22 mouse cellular contexts compared by ENCODE assay signal in genomic region chr12:31369656-31370055, GRCm38 (mm10). TPM values are rescaled to one million over a fixed set of nuclear protein-coding genes. Genes with fewer than 3 reads are reported as not detected.
DNase-seq lines count a peak whose midpoint lies in the region; ATAC-seq and TF ChIP-seq lines count a peak whose summit lies in the region.
"Had no signal": no experiment of that assay in that cellular context is flagged by ENCODE, and none has a peak within 500 bp of the region (broad histone marks: within the 10 kb centered on the region; RNA-seq: fewer than 3 reads in every experiment).

No protein-coding gene starts in this region.

- H3K27ac ChIP-seq in heart, embryonic 14.5 days (replicated peaks in 1 of 2; ENCODE audit: control insufficient read depth in 1 of 2, insufficient read depth in 1 of 2, low read depth in 2 of 2, low read length in 2 of 2): peak overlapping the region; percentile 41 to 63
- no peak overlapping the region for H3K27ac ChIP-seq in midbrain, postnatal 0 days (ENCODE audit: low read depth, low read length)
- H3K27ac ChIP-seq in midbrain, embryonic 15.5 days: no peak overlapping the region
- H3K27ac ChIP-seq in heart, embryonic 15.5 days: peak overlapping the region; percentile 54; the same call in 1 of the 2 replicates
- H3K27ac ChIP-seq in hindbrain, embryonic 14.5 days: no peak overlapping the region
- H3K27ac ChIP-seq: embryonic facial prominence, embryonic 13.5 days; forebrain, embryonic 15.5 days; hindbrain, embryonic 10.5 days; limb, embryonic 15.5 days; midbrain, embryonic 13.5 days had no signal

- H3K9ac ChIP-seq in heart, embryonic 14.5 days (ENCODE audit: low read length): no peak overlapping the region
- no peak overlapping the region for H3K9ac ChIP-seq in midbrain, postnatal 0 days (replicated peaks; ENCODE audit: low read length, poor library complexity, severe bottlenecking)
- H3K9ac ChIP-seq in midbrain, embryonic 15.5 days: no peak overlapping the region
- no peak overlapping the region for H3K9ac ChIP-seq in heart, embryonic 15.5 days
- no peak overlapping the region for H3K9ac ChIP-seq in hindbrain, embryonic 14.5 days
- H3K9ac ChIP-seq: embryonic facial prominence, embryonic 13.5 days; forebrain, embryonic 15.5 days; limb, embryonic 15.5 days; midbrain, embryonic 13.5 days had no signal

- no peaks in the 10 kb centered on the region for H3K27me3 ChIP-seq in heart, embryonic 14.5 days (ENCODE audit: control insufficient read depth, insufficient read depth, low read length)
- no peaks in the 10 kb centered on the region for H3K27me3 ChIP-seq in midbrain, postnatal 0 days (ENCODE audit: insufficient read depth, low read length)
- no peaks in the 10 kb centered on the region for H3K27me3 ChIP-seq in midbrain, embryonic 15.5 days (replicated peaks)
- no peaks in the 10 kb centered on the region for H3K27me3 ChIP-seq in heart, embryonic 15.5 days
- no peaks in the 10 kb centered on the region for H3K27me3 ChIP-seq in hindbrain, embryonic 14.5 days (ENCODE audit: control insufficient read depth, insufficient read depth, low read length)
- H3K27me3 ChIP-seq: embryonic facial prominence, embryonic 13.5 days; forebrain, embryonic 15.5 days; limb, embryonic 15.5 days; midbrain, embryonic 13.5 days had no signal

- H3K4me1 ChIP-seq in heart, embryonic 14.5 days (ENCODE audit: control insufficient read depth in 2 of 2, insufficient read depth in 2 of 2, low read length in 2 of 2): peaks cover 19 to 34% of the 10 kb centered on the region in 2 experiments
- H3K4me1 ChIP-seq in midbrain, postnatal 0 days (ENCODE audit: insufficient read depth, low read length): no peaks in the 10 kb centered on the region
- peaks cover under 1% of the 10 kb centered on the region; the same call in 1 of the 2 replicates for H3K4me1 ChIP-seq in midbrain, embryonic 15.5 days
- peaks cover 24% of the 10 kb centered on the region for H3K4me1 ChIP-seq in heart, embryonic 15.5 days (replicated peaks)
- no peaks in the 10 kb centered on the region for H3K4me1 ChIP-seq in hindbrain, embryonic 14.5 days (replicated peaks; ENCODE audit: control insufficient read depth, insufficient read depth, low read length)
- H3K4me1 ChIP-seq: forebrain, embryonic 15.5 days; limb, embryonic 15.5 days had no signal

- H3K4me2 ChIP-seq in heart, embryonic 14.5 days (ENCODE audit: low read length): no peak overlapping the region
- no peak overlapping the region for H3K4me2 ChIP-seq in midbrain, postnatal 0 days (ENCODE audit: low read depth, low read length, poor library complexity, severe bottlenecking)
- no peak overlapping the region for H3K4me2 ChIP-seq in midbrain, embryonic 15.5 days
- no peak overlapping the region for H3K4me2 ChIP-seq in heart, embryonic 15.5 days
- no peak overlapping the region for H3K4me2 ChIP-seq in hindbrain, embryonic 14.5 days (replicated peaks)
- H3K4me2 ChIP-seq: embryonic facial prominence, embryonic 13.5 days; forebrain, embryonic 15.5 days; limb, embryonic 15.5 days; midbrain, embryonic 13.5 days had no signal

- H3K36me3 ChIP-seq in heart, embryonic 14.5 days (ENCODE audit: control insufficient read depth, insufficient read depth, low read length): no peaks in the 10 kb centered on the region
- H3K36me3 ChIP-seq in midbrain, postnatal 0 days (ENCODE audit: insufficient read depth, low read length): no peaks in the 10 kb centered on the region
- no peaks in the 10 kb centered on the region for H3K36me3 ChIP-seq in midbrain, embryonic 15.5 days (replicated peaks)
- H3K36me3 ChIP-seq in heart, embryonic 15.5 days: no peaks in the 10 kb centered on the region
- H3K36me3 ChIP-seq in hindbrain, embryonic 14.5 days (replicated peaks; ENCODE audit: control insufficient read depth, insufficient read depth): no peaks in the 10 kb centered on the region
- H3K36me3 ChIP-seq: embryonic facial prominence, embryonic 13.5 days; forebrain, embryonic 15.5 days; hindbrain, embryonic 10.5 days; limb, embryonic 15.5 days; midbrain, embryonic 13.5 days had no signal

- WGBS in heart, embryonic 14.5 days: 62% methylated on average over 7 of the region's 7 CpGs
- 78% methylated on average over 7 of the region's 7 CpGs for WGBS in midbrain, postnatal 0 days
- 83% methylated on average over 7 of the region's 7 CpGs for WGBS in midbrain, embryonic 15.5 days
- WGBS in heart, embryonic 15.5 days: 59% methylated on average over 7 of the region's 7 CpGs
- 91% methylated on average over 7 of the region's 7 CpGs for WGBS in hindbrain, embryonic 14.5 days

- H3K4me3 ChIP-seq in heart, embryonic 14.5 days (ENCODE audit: control insufficient read depth in 1 of 2, insufficient read depth in 1 of 2, low read depth in 1 of 2, low read length in 2 of 2): no peak overlapping the region
- H3K4me3 ChIP-seq in midbrain, postnatal 0 days (ENCODE audit: low read depth, low read length): no peak overlapping the region
- no peak overlapping the region for H3K4me3 ChIP-seq in midbrain, embryonic 15.5 days
- H3K4me3 ChIP-seq in heart, embryonic 15.5 days: no peak overlapping the region
- no peak overlapping the region for H3K4me3 ChIP-seq in hindbrain, embryonic 14.5 days (replicated peaks; ENCODE audit: low read length)
- H3K4me3 ChIP-seq: embryonic facial prominence, embryonic 13.5 days; forebrain, embryonic 15.5 days; hindbrain, embryonic 10.5 days; limb, embryonic 15.5 days; midbrain, embryonic 13.5 days; myocyte had no signal

- intact Hi-C loops in heart, postnatal 25 days (cut with DNase I): loop anchor here (10.0 kb wide), 3 partner anchors 135 to 555 kb away; no protein-coding TSS in a partner anchor

- TF ChIP-seq CTCF in midbrain, postnatal 0 days (IDR thresholded peaks at IDR 0.05): peak; percentile 12; the same call in 1 of the 2 replicates

- no peaks in the 10 kb centered on the region for H3K9me3 ChIP-seq in heart, embryonic 14.5 days (ENCODE audit: control insufficient read depth, low read length)
- no peaks in the 10 kb centered on the region for H3K9me3 ChIP-seq in midbrain, postnatal 0 days (ENCODE audit: low read length)
- no peaks in the 10 kb centered on the region for H3K9me3 ChIP-seq in midbrain, embryonic 15.5 days
- no peaks in the 10 kb centered on the region for H3K9me3 ChIP-seq in heart, embryonic 15.5 days (replicated peaks)
- H3K9me3 ChIP-seq in hindbrain, embryonic 14.5 days (ENCODE audit: control insufficient read depth, low read length): no peaks in the 10 kb centered on the region
- H3K9me3 ChIP-seq: embryonic facial prominence, embryonic 13.5 days; forebrain, embryonic 15.5 days; hindbrain, embryonic 10.5 days; limb, embryonic 15.5 days; midbrain, embryonic 13.5 days had no signal

- no peak for DNase-seq in heart, postnatal 25 days (ENCODE audit: low spot score)
- no peak for DNase-seq in midbrain, postnatal 0 days (ENCODE audit: low spot score)
- no peak for DNase-seq in right cerebral cortex, postnatal 4 days
- no peak for DNase-seq in hindbrain, embryonic 14.5 days (ENCODE audit: low spot score)
- DNase-seq: adrenal gland, postnatal 10 days; cerebellum, adult 9-11 months; gastrocnemius, postnatal 25 days; kidney, adult 8-10 months; kidney, postnatal 14 days; spleen, adult 18-20 months had no signal

- no peak for ATAC-seq in heart, embryonic 14.5 days (ENCODE audit: insufficient number of reproducible peaks, insufficient read depth, low FRiP score, low read depth)
- no peak for ATAC-seq in midbrain, postnatal 0 days (ENCODE audit: low FRiP score)
- no peak for ATAC-seq in midbrain, embryonic 15.5 days (replicated peaks)
- ATAC-seq in heart, embryonic 15.5 days (replicated peaks; ENCODE audit: insufficient number of reproducible peaks, insufficient read depth, low FRiP score, low read depth): no peak
- ATAC-seq in hindbrain, embryonic 14.5 days (ENCODE audit: low FRiP score): no peak
- ATAC-seq: activated CD4-positive, CD25-positive, alpha-beta regulatory T cell, adult 4 months; forebrain, embryonic 15.5 days; midbrain, embryonic 13.5 days had no signal

RNA-seq across cellular contexts. Expression of gene Dld, which starts 18.4 kb away (rescaled TPM):
- polyA plus RNA-seq in heart, embryonic 14.5 days (2014; fragmentation: Nextera tagmentation; extraction: Ambion mirVana): 214 and 224 TPM in 2 replicates
- total RNA-seq in heart, postnatal 25 days (2021): 100 to 1,000 TPM; 420 to 439 TPM
- 41.0 and 62.3 TPM in 2 replicates for total RNA-seq in midbrain, postnatal 0 days (2014; rRNA removed)
- 113 and 122 TPM in 2 replicates for polyA plus RNA-seq in midbrain, postnatal 0 days (2015; fragmentation: Nextera tagmentation; extraction: Ambion mirVana)
- 105 and 116 TPM in 2 replicates for polyA plus RNA-seq in midbrain, embryonic 15.5 days (2015; fragmentation: Nextera tagmentation; extraction: Ambion mirVana)
- 185 and 235 TPM in 2 replicates for polyA plus RNA-seq in heart, embryonic 15.5 days (2015; fragmentation: Nextera tagmentation; extraction: Ambion mirVana)
- polyA plus RNA-seq in hindbrain, embryonic 14.5 days (2014; fragmentation: Nextera tagmentation; extraction: Ambion mirVana): 125 and 138 TPM in 2 replicates

RNA-seq across cellular contexts. Expression of gene Slc26a3, which starts 21.0 kb away (rescaled TPM):
- 0.13 and 0.35 TPM in 2 replicates for polyA plus RNA-seq in heart, embryonic 14.5 days (2014; fragmentation: Nextera tagmentation; extraction: Ambion mirVana)
- 1 to 10 TPM; 2.1 to 2.3 TPM for total RNA-seq in heart, postnatal 25 days (2021)
- 0.19 TPM in 1 of 2 replicates, not detected in the other for total RNA-seq in midbrain, postnatal 0 days (2014; rRNA removed)
- 0.07 and 0.15 TPM in 2 replicates for polyA plus RNA-seq in midbrain, postnatal 0 days (2015; fragmentation: Nextera tagmentation; extraction: Ambion mirVana)
- 0.09 TPM in 1 of 2 replicates, not detected in the other for polyA plus RNA-seq in midbrain, embryonic 15.5 days (2015; fragmentation: Nextera tagmentation; extraction: Ambion mirVana)
- polyA plus RNA-seq in heart, embryonic 15.5 days (2015; fragmentation: Nextera tagmentation; extraction: Ambion mirVana): 0.09 TPM in 1 of 2 replicates, not detected in the other
- polyA plus RNA-seq in hindbrain, embryonic 14.5 days (2014; fragmentation: Nextera tagmentation; extraction: Ambion mirVana): not detected in 2 replicates
- total RNA-seq: ES-E14; gastrocnemius, postnatal 25 days had no signal
- polyA plus RNA-seq: embryonic facial prominence, embryonic 13.5 days; midbrain, embryonic 13.5 days; myocyte; thymus, postnatal 0 days had no signal

Comparison
In these comparisons a context has a peak if more than half of its experiments do, and no peak if none do; other contexts are left out.
1. H3K27ac ChIP-seq: peak in heart, embryonic 14.5 days (2 of 2) and heart, embryonic 15.5 days (single experiment); none in midbrain, postnatal 0 days (single experiment), midbrain, embryonic 15.5 days (single experiment) and hindbrain, embryonic 14.5 days (single experiment).